Mouse (Mus musculus): ENCODE measurements around the gene Fuk. TPM values are rescaled to one million over a fixed set of nuclear protein-coding genes. Genes with fewer than 3 reads are reported as not detected.

Gene Fuk
- polyA plus RNA-seq, 1 experiment from 2014 or later = 10.1 TPM

DNA sequence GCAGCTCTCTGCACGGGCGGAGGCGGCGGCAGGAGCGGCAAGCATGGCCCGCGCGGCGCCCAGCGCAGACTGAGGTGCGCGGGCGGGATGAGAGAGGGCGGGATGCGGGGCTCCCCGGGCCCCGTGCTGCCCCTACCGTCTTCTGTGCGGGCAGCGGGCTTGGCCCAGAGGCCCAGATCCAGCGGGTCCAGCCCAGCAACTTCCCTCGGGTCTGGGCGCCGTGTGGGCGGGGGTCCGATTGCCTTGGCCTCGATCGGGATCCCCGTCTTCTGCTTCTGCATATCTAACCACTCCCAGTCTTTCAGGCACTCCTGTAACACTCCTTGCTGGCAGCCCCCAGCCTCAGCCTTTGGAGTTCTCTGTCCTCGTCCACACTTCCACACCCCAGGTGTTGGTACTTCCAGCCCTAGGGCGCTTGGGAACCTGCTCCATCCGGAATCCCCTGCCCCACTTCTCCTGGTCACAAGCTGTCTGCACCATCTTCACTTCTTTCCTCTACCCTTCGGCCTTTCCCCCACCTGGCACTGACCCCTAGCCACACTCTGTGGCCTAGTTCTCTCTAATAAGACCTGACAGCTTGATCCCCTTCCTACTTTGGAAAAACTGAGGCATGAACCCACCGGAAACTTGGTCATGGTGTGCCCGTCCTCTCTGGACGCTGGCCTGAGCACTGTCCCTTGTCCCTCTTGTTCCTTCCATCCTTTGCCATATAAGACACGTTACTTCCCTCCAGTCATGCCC, 17.9 kb upstream of the Fuk start:
- Histone ChIP-seq H3K9ac (ENCODE audit: low read depth, low read length) (peak overlapping the region; percentile 86), H3K36me3 (ENCODE audit: insufficient read depth, low read length) (no peaks in the 10 kb centered on the region), H3K27me3 (ENCODE audit: insufficient read depth, low read length) (no peaks in the 10 kb centered on the region), H3K9me3 (replicated peaks; ENCODE audit: low read length) (no peaks in the 10 kb centered on the region), H3K4me1 (replicated peaks; ENCODE audit: insufficient read depth, low read length) (peaks cover 29% of the 10 kb centered on the region), H3K4me2 (ENCODE audit: low read length) (peak overlapping the region; percentile 93), H3K4me3 (replicated peaks; ENCODE audit: low read depth, low read length) (peak overlapping the region; percentile 83), H3K27ac (peak overlapping the region; percentile 81)
- 3% methylated on average over 25 of the region's 37 CpGs for WGBS
- peak; percentile 31 for DNase-seq (ENCODE audit: low spot score)
- TF ChIP-seq CTCF (IDR thresholded peaks at IDR 0.05; ENCODE audit: low read depth) = no peak
- ATAC-seq (replicated peaks; ENCODE audit: low FRiP score, low read depth) = peak; percentile 19

DNA sequence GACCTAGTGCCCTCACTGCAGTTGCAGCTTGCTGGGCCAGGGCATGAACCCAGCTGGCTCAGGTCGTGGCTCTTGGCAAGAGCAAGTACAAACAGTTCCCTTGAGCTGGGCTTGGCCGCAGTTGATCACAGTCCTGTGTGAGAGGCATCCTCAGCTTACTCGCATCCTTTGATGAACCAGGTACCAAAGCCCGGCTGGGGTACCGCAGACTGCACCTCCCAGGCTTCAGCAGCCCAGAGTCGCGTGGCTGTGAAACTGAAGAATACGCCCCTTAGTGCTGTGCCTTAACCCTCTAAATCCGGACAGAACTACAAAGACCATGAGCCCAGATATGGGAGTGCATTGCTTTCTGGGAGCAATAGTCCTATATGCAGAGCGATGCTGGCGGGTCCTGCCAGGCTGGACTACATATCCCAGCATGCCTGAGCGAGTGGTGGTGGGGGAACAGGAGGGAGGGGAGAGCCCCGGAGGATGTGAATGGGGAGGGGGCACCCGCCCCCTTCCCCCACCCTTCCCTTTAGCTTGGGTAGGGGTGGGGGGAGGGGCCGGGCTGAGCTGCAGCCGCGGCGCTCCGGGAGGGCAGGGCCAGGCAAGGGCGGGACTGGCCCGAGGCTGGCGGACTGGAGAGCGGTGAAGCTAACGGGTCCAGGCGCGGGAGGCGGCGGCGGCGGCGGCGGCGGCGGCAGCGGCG, 17.2 kb upstream of the Fuk start, which contains the start of gene St3gal2:
St3gal2 (plus strand) TSS at position 582 of the 691 bp plus-strand sequence.
- Histone ChIP-seq H3K27me3 (ENCODE audit: insufficient read depth, low read length) (no peaks in the 10 kb centered on the region), H3K9me3 (replicated peaks; ENCODE audit: low read length) (no peaks in the 10 kb centered on the region), H3K27ac (peak within 1 kb of the TSS; percentile 81), H3K4me1 (replicated peaks; ENCODE audit: insufficient read depth, low read length) (peaks cover 29% of the 10 kb centered on the region), H3K4me2 (ENCODE audit: low read length) (peak within 1 kb of the TSS; percentile 93), H3K4me3 (replicated peaks; ENCODE audit: low read depth, low read length) (peak within 1 kb of the TSS; percentile 83), H3K9ac (ENCODE audit: low read depth, low read length) (peak within 1 kb of the TSS; percentile 86), H3K36me3 (ENCODE audit: insufficient read depth, low read length) (no peaks in the 10 kb centered on the region)
- ATAC-seq (replicated peaks; ENCODE audit: low FRiP score, low read depth) (peak; percentile 93), DNase-seq (ENCODE audit: low spot score) (peak; percentile 97)
- TF ChIP-seq CTCF (IDR thresholded peaks at IDR 0.05; ENCODE audit: low read depth) = no peak
- 1% methylated on average over 31 of the region's 36 CpGs for WGBS

DNA sequence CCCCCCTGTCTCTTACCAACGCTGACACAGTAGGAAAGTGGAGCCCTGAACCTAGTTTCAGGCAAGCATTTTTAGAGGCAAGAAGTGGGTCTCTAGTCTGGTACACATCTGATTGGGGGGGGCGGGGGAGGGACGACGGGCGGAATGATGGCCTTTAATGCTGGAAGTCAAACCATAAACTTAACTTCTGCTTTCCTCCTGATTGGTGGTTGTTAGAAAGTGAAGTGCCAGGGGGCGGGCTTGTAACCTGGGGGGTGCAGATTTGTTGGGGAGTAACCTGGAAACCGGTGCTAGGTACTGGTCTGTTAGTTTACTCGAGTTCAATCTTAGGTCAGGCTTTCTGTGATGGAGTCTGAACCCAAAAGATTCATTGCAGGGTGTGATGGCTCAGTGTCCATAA, 16.2 kb upstream of the Fuk start:
- Histone ChIP-seq H3K9ac (ENCODE audit: low read depth, low read length) (no peak overlapping the region), H3K27ac (peak overlapping the region; percentile 28; the same call in 1 of the 2 replicates), H3K4me1 (replicated peaks; ENCODE audit: insufficient read depth, low read length) (peaks cover 29% of the 10 kb centered on the region), H3K9me3 (replicated peaks; ENCODE audit: low read length) (no peaks in the 10 kb centered on the region), H3K4me3 (replicated peaks; ENCODE audit: low read depth, low read length) (no peak overlapping the region), H3K27me3 (ENCODE audit: insufficient read depth, low read length) (no peaks in the 10 kb centered on the region), H3K4me2 (ENCODE audit: low read length) (no peak overlapping the region), H3K36me3 (ENCODE audit: insufficient read depth, low read length) (no peaks in the 10 kb centered on the region)
- ATAC-seq (replicated peaks; ENCODE audit: low FRiP score, low read depth) (no peak), DNase-seq (ENCODE audit: low spot score) (no peak)
- WGBS = 30% methylated on average over 8 of the region's 8 CpGs
- no peak for TF ChIP-seq CTCF (IDR thresholded peaks at IDR 0.05; ENCODE audit: low read depth)

DNA sequence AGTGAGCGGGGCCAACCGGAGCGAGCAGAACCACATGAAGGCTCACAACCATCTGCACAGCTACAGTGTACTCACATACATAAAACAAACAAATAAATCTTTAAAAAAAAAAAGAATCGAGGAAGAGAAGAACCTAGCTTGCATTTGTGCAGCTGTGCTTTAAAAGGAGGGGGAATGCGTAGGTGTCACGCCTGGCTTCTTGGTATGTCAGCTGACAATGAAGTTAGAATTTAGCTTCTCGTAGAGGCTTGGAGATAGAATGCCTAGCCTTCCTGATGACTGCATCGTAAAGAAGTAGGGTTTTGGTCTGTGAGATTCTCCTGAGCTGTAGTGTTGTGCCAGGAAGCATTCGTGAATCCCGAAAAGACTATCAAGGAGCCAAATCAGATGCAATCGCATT, 15.7 kb upstream of the Fuk start:
- H3K9ac ChIP-seq (ENCODE audit: low read depth, low read length) = no peak overlapping the region
- no peaks in the 10 kb centered on the region for H3K36me3 ChIP-seq (ENCODE audit: insufficient read depth, low read length)
- ATAC-seq (replicated peaks; ENCODE audit: low FRiP score, low read depth) (no peak), DNase-seq (ENCODE audit: low spot score) (peak; percentile 39)
- no peak overlapping the region for H3K4me3 ChIP-seq (replicated peaks; ENCODE audit: low read depth, low read length)
- H3K9me3 ChIP-seq (replicated peaks; ENCODE audit: low read length) = no peaks in the 10 kb centered on the region
- no peaks in the 10 kb centered on the region for H3K27me3 ChIP-seq (ENCODE audit: insufficient read depth, low read length)
- H3K27ac ChIP-seq = peak overlapping the region; percentile 28; the same call in 1 of the 2 replicates
- H3K4me2 ChIP-seq (ENCODE audit: low read length) = no peak overlapping the region
- TF ChIP-seq CTCF (IDR thresholded peaks at IDR 0.05; ENCODE audit: low read depth) = no peak
- WGBS = 45% methylated on average over 11 of the region's 11 CpGs
- H3K4me1 ChIP-seq (replicated peaks; ENCODE audit: insufficient read depth, low read length) = peaks cover 29% of the 10 kb centered on the region

DNA sequence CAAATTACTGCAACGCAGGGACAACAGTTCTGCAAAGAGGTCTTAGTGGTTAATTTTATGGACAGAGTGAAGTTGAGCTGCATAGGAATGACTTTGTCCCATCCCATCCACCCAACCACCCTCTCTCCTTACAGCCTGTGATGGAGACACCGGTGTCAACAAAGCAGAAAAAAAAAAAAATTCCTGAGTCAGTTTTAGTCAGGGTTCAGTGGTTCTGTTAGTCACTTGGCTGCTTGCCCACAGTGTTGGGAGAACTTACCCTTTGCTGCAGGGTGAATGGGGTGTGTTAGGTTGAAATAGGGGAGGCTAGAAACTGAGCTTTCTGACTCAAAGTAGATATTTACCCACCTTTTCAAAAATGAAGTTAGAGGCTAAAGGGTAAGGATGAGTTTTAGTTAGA, 15.1 kb upstream of the Fuk start:
- ATAC-seq (replicated peaks; ENCODE audit: low FRiP score, low read depth) = peak; percentile 33; the same call in 1 of the 2 replicates
- H3K27ac ChIP-seq = peak overlapping the region; percentile 47; the same call in 1 of the 2 replicates

More for the DNA sequence above, 15.1 kb upstream of the Fuk start:
- no peak overlapping the region for H3K4me3 ChIP-seq (replicated peaks; ENCODE audit: low read depth, low read length)
- H3K4me2 ChIP-seq (ENCODE audit: low read length) = no peak overlapping the region
- no peaks in the 10 kb centered on the region for H3K36me3 ChIP-seq (ENCODE audit: insufficient read depth, low read length)
- no peak overlapping the region for H3K9ac ChIP-seq (ENCODE audit: low read depth, low read length)
- H3K4me1 ChIP-seq (replicated peaks; ENCODE audit: insufficient read depth, low read length) = peaks cover 29% of the 10 kb centered on the region
- WGBS = 23% methylated on average over 2 of the region's 2 CpGs
- H3K9me3 ChIP-seq (replicated peaks; ENCODE audit: low read length) = no peaks in the 10 kb centered on the region
- peak; percentile 74 for DNase-seq (ENCODE audit: low spot score)
- no peak for TF ChIP-seq CTCF (IDR thresholded peaks at IDR 0.05; ENCODE audit: low read depth)
- H3K27me3 ChIP-seq (ENCODE audit: insufficient read depth, low read length) = no peaks in the 10 kb centered on the region

All from kidney, postnatal 0 days (tissue).